11 mouse cellular contexts compared by ENCODE assay signal in genomic region chr9:75609505-75609904, GRCm38 (mm10). TPM values are rescaled to one million over a fixed set of nuclear protein-coding genes. Genes with fewer than 3 reads are reported as not detected.
A peak's percentile ranks its signal among the peaks of the same experiment; 100 is the strongest.
DNase-seq lines count a peak whose midpoint lies in the region; ATAC-seq and TF ChIP-seq lines count a peak whose summit lies in the region.
"Had no signal": no experiment of that assay in that cellular context is flagged by ENCODE, and none has a peak within 500 bp of the region (broad histone marks: within the 10 kb centered on the region; RNA-seq: fewer than 3 reads in every experiment).

No protein-coding gene starts in this region.

- H3K4me1 ChIP-seq in cerebellum, adult 2 months (ENCODE audit: control insufficient read depth, insufficient read depth, low read length): peaks cover 10% of the 10 kb centered on the region
- H3K4me1 ChIP-seq in lung, embryonic 14.5 days (ENCODE audit: insufficient read depth): no peaks in the 10 kb centered on the region
- H3K4me1 ChIP-seq in hindbrain, embryonic 15.5 days (replicated peaks): peaks cover 20% of the 10 kb centered on the region
- H3K4me1 ChIP-seq in neural tube, embryonic 14.5 days (ENCODE audit: control insufficient read depth, insufficient read depth, low read length): peaks cover 5% of the 10 kb centered on the region; the same call in 1 of the 2 replicates

- DNase-seq in cerebellum, adult 2 months: peak in 1 of 2 experiments; percentile 51
- DNase-seq in cerebellum, adult 8-10 months: no peak
- DNase-seq in lung, embryonic 14.5 days: no peak
- DNase-seq in lung, postnatal 25 days (ENCODE audit: low spot score): no peak
- DNase-seq in urinary bladder, postnatal 10 days (ENCODE audit: low spot score): no peak
- DNase-seq in kidney, postnatal 36 days: no peak
- DNase-seq: lung, postnatal 4 days; thymus, adult 18-20 months had no signal

- ATAC-seq in lung, embryonic 14.5 days (ENCODE audit: insufficient read depth): no peak
- ATAC-seq in hindbrain, embryonic 15.5 days (ENCODE audit: low FRiP score, low read depth): peak; percentile 43
- ATAC-seq in neural tube, embryonic 14.5 days (ENCODE audit: low read depth): peak; percentile 55; the same call in 1 of the 2 replicates

- 2% methylated on average over 1 of the region's 1 CpGs for WGBS in cerebellum, adult 2 months
- WGBS in lung, embryonic 14.5 days: 39% methylated on average over 1 of the region's 1 CpGs
- 13% methylated on average over 1 of the region's 1 CpGs for WGBS in hindbrain, embryonic 15.5 days
- WGBS in neural tube, embryonic 14.5 days: 11% methylated on average over 1 of the region's 1 CpGs

- no peak for TF ChIP-seq POLR2A in cerebellum, adult 2 months (IDR thresholded peaks at IDR 0.05; ENCODE audit: borderline replicate concordance, insufficient read depth, low read length)

- no peak overlapping the region for H3K9ac ChIP-seq in lung, embryonic 14.5 days
- peak overlapping the region; percentile 71 for H3K9ac ChIP-seq in hindbrain, embryonic 15.5 days
- H3K9ac ChIP-seq in neural tube, embryonic 14.5 days (replicated peaks; ENCODE audit: low read depth, low read length): peak overlapping the region; percentile 74; the same call in 1 of the 2 replicates
- H3K9ac ChIP-seq: limb, embryonic 15.5 days had no signal

- no peaks in the 10 kb centered on the region for H3K36me3 ChIP-seq in lung, embryonic 14.5 days (ENCODE audit: insufficient read depth)
- H3K36me3 ChIP-seq in hindbrain, embryonic 15.5 days: peaks cover 6% of the 10 kb centered on the region; the same call in 1 of the 2 replicates
- no peaks in the 10 kb centered on the region; the same call in 1 of the 2 replicates for H3K36me3 ChIP-seq in neural tube, embryonic 14.5 days (ENCODE audit: control insufficient read depth, insufficient read depth, low read length)
- H3K36me3 ChIP-seq: limb, embryonic 15.5 days had no signal

- no peaks in the 10 kb centered on the region for H3K9me3 ChIP-seq in lung, embryonic 14.5 days (ENCODE audit: low read depth, low read length)
- H3K9me3 ChIP-seq in hindbrain, embryonic 15.5 days: no peaks in the 10 kb centered on the region
- H3K9me3 ChIP-seq in neural tube, embryonic 14.5 days (ENCODE audit: control insufficient read depth, low read length): no peaks in the 10 kb centered on the region
- H3K9me3 ChIP-seq: limb, embryonic 15.5 days had no signal

- TF ChIP-seq CTCF in cerebellum, adult 2 months (IDR thresholded peaks at IDR 0.05; ENCODE audit: borderline replicate concordance, insufficient read depth, low read depth, low read length): no peak
- no peak for TF ChIP-seq CTCF in lung, embryonic 14.5 days (IDR thresholded peaks at IDR 0.05; ENCODE audit: low read depth)

- H3K4me2 ChIP-seq in lung, embryonic 14.5 days: peak overlapping the region; percentile 99; the same call in 1 of the 2 replicates
- peak overlapping the region; percentile 64 for H3K4me2 ChIP-seq in hindbrain, embryonic 15.5 days
- peak overlapping the region; percentile 50 for H3K4me2 ChIP-seq in neural tube, embryonic 14.5 days (ENCODE audit: low read depth, low read length)

- H3K27ac ChIP-seq in cerebellum, adult 2 months (ENCODE audit: insufficient read depth, low read length): peak overlapping the region; percentile 41; the same call in 1 of the 2 replicates
- H3K27ac ChIP-seq in lung, embryonic 14.5 days (ENCODE audit: low read depth): no peak overlapping the region
- H3K27ac ChIP-seq in hindbrain, embryonic 15.5 days (replicated peaks): peak overlapping the region; percentile 90
- peak overlapping the region; percentile 81; the same call in 1 of the 2 replicates for H3K27ac ChIP-seq in neural tube, embryonic 14.5 days (ENCODE audit: low read depth, low read length)
- H3K27ac ChIP-seq: limb, embryonic 15.5 days had no signal

- no peaks in the 10 kb centered on the region for H3K27me3 ChIP-seq in cerebellum, adult 2 months (ENCODE audit: control insufficient read depth, insufficient read depth, low read length)
- H3K27me3 ChIP-seq in lung, embryonic 14.5 days (ENCODE audit: insufficient read depth, low read length): 0 out of 2 replicates have a peak, but pooled peaks cover 5% of the 10 kb centered on the region
- H3K27me3 ChIP-seq in hindbrain, embryonic 15.5 days: no peaks in the 10 kb centered on the region
- no peaks in the 10 kb centered on the region for H3K27me3 ChIP-seq in neural tube, embryonic 14.5 days (ENCODE audit: control insufficient read depth, insufficient read depth, low read length)

- peak overlapping the region; percentile 89 for H3K4me3 ChIP-seq in cerebellum, adult 2 months (replicated peaks; ENCODE audit: insufficient read depth, low read depth, low read length)
- H3K4me3 ChIP-seq in lung, embryonic 14.5 days (ENCODE audit: low read depth, low read length): no peak overlapping the region
- peak overlapping the region; percentile 84 for H3K4me3 ChIP-seq in hindbrain, embryonic 15.5 days
- peak overlapping the region; percentile 80 for H3K4me3 ChIP-seq in neural tube, embryonic 14.5 days (ENCODE audit: low read depth, low read length)

RNA-seq across cellular contexts. Expression of gene Tmod2, which starts 1.6 kb away (rescaled TPM):
- 86.2 and 86.7 TPM in 2 replicates for polyA plus RNA-seq in cerebellum, adult 2 months (2012; rRNA removed)
- 8.0 and 9.5 TPM in 2 replicates for polyA plus RNA-seq in lung, embryonic 14.5 days (2014; fragmentation: Nextera tagmentation; extraction: Ambion mirVana)
- polyA plus RNA-seq in hindbrain, embryonic 15.5 days (2015; fragmentation: Nextera tagmentation; extraction: Ambion mirVana): 262 and 271 TPM in 2 replicates
- 230 and 265 TPM in 2 replicates for polyA plus RNA-seq in neural tube, embryonic 14.5 days (2014; fragmentation: Nextera tagmentation; extraction: Ambion mirVana)

RNA-seq across cellular contexts. Expression of gene Lysmd2, which starts 16.0 kb away (rescaled TPM):
- 115 and 120 TPM in 2 replicates for polyA plus RNA-seq in cerebellum, adult 2 months (2012; rRNA removed)
- polyA plus RNA-seq in lung, embryonic 14.5 days (2014; fragmentation: Nextera tagmentation; extraction: Ambion mirVana): 29.8 and 30.0 TPM in 2 replicates
- polyA plus RNA-seq in hindbrain, embryonic 15.5 days (2015; fragmentation: Nextera tagmentation; extraction: Ambion mirVana): 33.2 and 35.4 TPM in 2 replicates
- polyA plus RNA-seq in neural tube, embryonic 14.5 days (2014; fragmentation: Nextera tagmentation; extraction: Ambion mirVana): 38.0 and 42.0 TPM in 2 replicates

RNA-seq across cellular contexts. Expression of gene Tmod3, which starts 50.0 kb away (rescaled TPM):
- polyA plus RNA-seq in cerebellum, adult 2 months (2012; rRNA removed): 45.4 and 50.6 TPM in 2 replicates
- 131 TPM in 2 replicates for polyA plus RNA-seq in lung, embryonic 14.5 days (2014; fragmentation: Nextera tagmentation; extraction: Ambion mirVana)
- 80.8 and 84.5 TPM in 2 replicates for polyA plus RNA-seq in hindbrain, embryonic 15.5 days (2015; fragmentation: Nextera tagmentation; extraction: Ambion mirVana)
- 60.6 and 69.9 TPM in 2 replicates for polyA plus RNA-seq in neural tube, embryonic 14.5 days (2014; fragmentation: Nextera tagmentation; extraction: Ambion mirVana)
